Comparison of ENCODE assay signal across 8 mouse cellular contexts in genomic region chr5:105517992-105518625, GRCm38 (mm10). TPM values are rescaled to one million over a fixed set of nuclear protein-coding genes. Genes with fewer than 3 reads are reported as not detected.
DNase-seq lines count a peak whose midpoint lies in the region; ATAC-seq and TF ChIP-seq lines count a peak whose summit lies in the region.

No protein-coding gene starts in this region.

- no peaks in the 10 kb centered on the region for H3K9me3 ChIP-seq in heart, embryonic 10.5 days

- peak; percentile 29; the same call in 1 of the 2 replicates for ATAC-seq in megakaryocyte-erythroid progenitor cell, adult 5-6 weeks (replicated peaks; ENCODE audit: low FRiP score, low TSS enrichment, poor library complexity, severe bottlenecking)

- DNase-seq in heart, embryonic 10.5 days (ENCODE audit: low spot score): no peak
- no peak for DNase-seq in heart, adult 8-10 months (ENCODE audit: low spot score)
- DNase-seq in brain, embryonic 14.5 days (ENCODE audit: low read depth): peak; percentile 49
- peak; percentile 30 for DNase-seq in heart, postnatal 4 days
- DNase-seq in gastrocnemius, postnatal 14 days: no peak
- DNase-seq in T-cell, adult 2 months (ENCODE audit: low spot score): no peak
- DNase-seq in embryo, embryonic 10 days (ENCODE audit: low spot score): no peak

- peaks cover 50% of the 10 kb centered on the region for H3K4me1 ChIP-seq in heart, embryonic 10.5 days

- no peaks in the 10 kb centered on the region for H3K27me3 ChIP-seq in heart, embryonic 10.5 days (ENCODE audit: insufficient read depth, poor library complexity, severe bottlenecking)

- TF ChIP-seq POLR2A in brain, embryonic 14.5 days (IDR thresholded peaks at IDR 0.05; ENCODE audit: borderline replicate concordance, extremely low read depth, insufficient read depth, insufficient read length, poor library complexity, severe bottlenecking): no peak

- H3K4me3 ChIP-seq in heart, embryonic 10.5 days: peak overlapping the region; percentile 93

- peaks cover 7% of the 10 kb centered on the region; the same call in 1 of the 2 replicates for H3K36me3 ChIP-seq in heart, embryonic 10.5 days

- no peak for TF ChIP-seq CTCF in brain, embryonic 14.5 days (IDR thresholded peaks at IDR 0.05; ENCODE audit: borderline replicate concordance, extremely low read depth, insufficient read depth, insufficient read length)

- 12% methylated on average over 7 of the region's 7 CpGs for WGBS in heart, embryonic 10.5 days

- peak overlapping the region; percentile 98 for H3K27ac ChIP-seq in heart, embryonic 10.5 days

- intact Hi-C loops in gastrocnemius, postnatal 14 days (cut with DNase I; ENCODE audit: low total_unique reads): loop anchor here (2.0 kb wide), 1 partner anchor 137 kb away; no protein-coding TSS in a partner anchor

RNA-seq across cellular contexts. Expression of gene Lrrc8c, which starts 1.1 kb away (rescaled TPM):
- polyA plus RNA-seq in heart, embryonic 10.5 days (2016; fragmentation: Nextera tagmentation; extraction: Ambion mirVana): 26.0 and 26.7 TPM in 2 replicates
- total RNA-seq in heart, adult 8-10 months (2022): 10 to 100 TPM; 15.3 to 24.9 (median 23.1) TPM
- 8.9 and 14.8 TPM in 2 replicates for polyA plus RNA-seq in brain, embryonic 14.5 days (2012; rRNA removed)
- 10 to 100 TPM; 46.3 to 51.6 TPM for total RNA-seq in heart, postnatal 4 days (2021)
- 64.7 and 81.9 TPM in 2 replicates for total RNA-seq in megakaryocyte-erythroid progenitor cell, adult 5-6 weeks (2014; fragmentation: Nextera tagmentation)
- 15.3 and 22.5 TPM in 2 replicates for total RNA-seq in megakaryocyte-erythroid progenitor cell, adult 5-6 weeks (2017)
- total RNA-seq in gastrocnemius, postnatal 14 days (2021): 10 to 100 TPM; 15.1 to 17.9 TPM

Comparison
In these comparisons a context has a peak if more than half of its experiments do, and no peak if none do; other contexts are left out.
1. DNase-seq: peak in brain, embryonic 14.5 days (single experiment) and heart, postnatal 4 days (single experiment); none in heart, embryonic 10.5 days (single experiment), heart, adult 8-10 months (single experiment), gastrocnemius, postnatal 14 days (single experiment), T-cell, adult 2 months (single experiment) and embryo, embryonic 10 days (single experiment).